Mouse (Mus musculus) limb, embryonic 13.5 days (tissue): Measurements from ENCODE around the gene Parp6. TPM values are rescaled to one million over a fixed set of nuclear protein-coding genes. Genes with fewer than 3 reads are reported as not detected.
A peak's percentile ranks its signal among the peaks of the same experiment; 100 is the strongest.

ENCODE experiments used
- ATAC-seq: fragments of 200-750 bp; cut with Nextera tagmentation; 2 replicates; pipeline ENCODE4 v1.8.0; 2017; ENCODE audit warnings: low read depth, moderate number of reproducible peaks, moderate TSS enrichment; ENCODE audit not compliant: low FRiP score
- H3K27ac ChIP-seq: fragments of 300-500 bp; sonication (generic); 2 replicates; pipeline ENCODE4 v1.5.1; 2015; ENCODE audit warnings: inconsistent platforms, mild to moderate bottlenecking, moderate library complexity
- H3K27me3 ChIP-seq: fragments of 300-500 bp; sonication (generic); 2 replicates; pipeline ENCODE4 v1.6.1; 2015; ENCODE audit warnings: mild to moderate bottlenecking, inconsistent platforms
- H3K36me3 ChIP-seq: fragments of 300-500 bp; sonication (generic); 2 replicates; pipeline ENCODE4 v1.6.1; 2015; ENCODE audit warnings: inconsistent platforms, mild to moderate bottlenecking, moderate library complexity
- H3K4me1 ChIP-seq: fragments of 300-500 bp; sonication (generic); 2 replicates; pipeline ENCODE4 v1.6.1; 2015; ENCODE audit warnings: inconsistent platforms
- H3K4me2 ChIP-seq: fragments of 300-500 bp; sonication (generic); replicated peaks from 2 replicates; pipeline ENCODE4 v1.6.1; 2015; ENCODE audit warnings: inconsistent platforms, mild to moderate bottlenecking, moderate library complexity
- H3K4me3 ChIP-seq: fragments of 300-500 bp; sonication (generic); 2 replicates; pipeline ENCODE4 v1.5.1; 2015; ENCODE audit warnings: moderate library complexity, mild to moderate bottlenecking, inconsistent platforms
- H3K9ac ChIP-seq: fragments of 300-500 bp; sonication (generic); 2 replicates; pipeline ENCODE4 v1.6.1; 2015; ENCODE audit warnings: mild to moderate bottlenecking, inconsistent platforms
- H3K9me3 ChIP-seq: fragments of 300-500 bp; sonication (generic); 2 replicates; pipeline ENCODE4 v1.6.1; 2016; ENCODE audit warnings: inconsistent platforms
- WGBS: fragments of 180-500 bp; shearing (Covaris S2); methylation state at CpG from one replicate; pipeline ENCODE4 v1.1.7; 2015; 5-methylcytosine and 5-hydroxymethylcytosine counted together
- polyA plus RNA-seq: library from polyadenylated mRNA; unstranded; fragments of >200 nt; fragmentation: Nextera tagmentation; extraction: Ambion mirVana; gene quantifications from 2 replicates; pipeline ENCODE4 v1.2.1, GENCODE M21; 2015

Gene Parp6
- 31.5 TPM in 2 replicates for polyA plus RNA-seq

DNA sequence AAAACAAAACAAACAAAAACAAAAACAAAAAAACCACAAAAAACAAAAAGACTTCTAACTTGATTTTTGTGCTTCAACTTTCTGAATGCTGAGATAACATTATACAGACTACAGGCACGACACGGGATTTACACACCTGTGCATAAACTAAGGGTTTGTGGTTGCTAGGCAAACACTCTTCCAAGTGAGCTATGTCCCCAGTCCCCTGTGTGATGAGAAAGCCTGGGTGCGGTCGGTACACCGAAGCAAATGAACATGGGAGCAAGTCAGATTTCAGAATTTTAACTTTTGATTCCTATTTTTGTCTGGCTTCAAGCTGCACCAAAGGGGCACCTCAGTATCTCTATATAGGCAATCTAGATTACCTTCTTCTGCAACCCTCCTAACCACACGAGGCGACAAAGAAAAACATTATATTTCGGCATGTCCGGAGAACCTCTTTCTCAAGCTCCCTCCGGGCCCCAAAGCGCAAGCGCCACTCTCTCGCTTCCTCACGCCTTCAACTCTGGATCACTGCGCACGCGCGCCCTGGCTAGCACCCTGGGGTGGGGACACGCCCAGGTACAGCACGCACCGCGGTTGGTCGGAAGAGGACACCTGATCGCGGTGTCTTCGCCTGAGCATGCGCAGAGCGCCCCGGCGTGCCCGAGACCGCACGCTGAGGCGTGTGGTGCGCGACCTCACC is at the start of gene Parp6:
Gene Parp6, plus strand, starts transcription at position 663 of the 685 bp plus-strand sequence.
- peak within 1 kb of the TSS; percentile 88 for H3K27ac ChIP-seq
- no peaks in the 10 kb centered on the region for H3K9me3 ChIP-seq
- peak within 1 kb of the TSS; percentile 91 for H3K9ac ChIP-seq
- H3K4me2 ChIP-seq, result peak within 1 kb of the TSS; percentile 76
- H3K4me3 ChIP-seq, result peak within 1 kb of the TSS; percentile 94
- H3K27me3 ChIP-seq, result no peaks in the 10 kb centered on the region
- H3K36me3 ChIP-seq, result no peaks in the 10 kb centered on the region; the same call in 1 of the 2 replicates
- under 1% methylated on average over 36 of the region's 36 CpGs for WGBS
- ATAC-seq, result peak; percentile 99
- H3K4me1 ChIP-seq, result peaks cover 18% of the 10 kb centered on the region

DNA sequence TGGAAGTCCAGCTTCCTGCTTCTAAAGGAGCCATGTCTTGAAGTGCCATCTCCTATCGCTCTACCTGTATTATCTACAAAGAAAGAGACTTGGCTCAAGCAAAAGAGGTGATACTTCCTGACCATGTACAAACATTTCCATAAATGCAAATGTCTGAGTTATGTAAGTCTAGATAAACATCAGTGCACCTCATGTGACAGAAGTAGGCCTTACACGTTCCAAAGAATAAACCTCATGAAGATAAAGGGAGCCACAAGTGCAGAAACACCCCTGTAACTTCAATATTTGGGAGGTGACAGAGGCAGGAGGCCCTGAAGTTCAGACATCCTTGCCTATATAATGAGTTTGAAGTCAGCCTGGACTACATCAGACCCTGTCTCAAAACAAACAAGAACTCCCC is 45.2 kb upstream of the Parp6 start:
- no peak overlapping the region for H3K9ac ChIP-seq
- no peak for ATAC-seq
- no peaks in the 10 kb centered on the region for H3K4me1 ChIP-seq
- no peak overlapping the region for H3K4me2 ChIP-seq
- WGBS, result 79% methylated on average over 2 of the region's 2 CpGs
- no peaks in the 10 kb centered on the region for H3K36me3 ChIP-seq
- peaks cover 12% of the 10 kb centered on the region for H3K27me3 ChIP-seq
- H3K4me3 ChIP-seq, result no peak overlapping the region
- no peaks in the 10 kb centered on the region for H3K9me3 ChIP-seq
- H3K27ac ChIP-seq, result no peak overlapping the region

DNA sequence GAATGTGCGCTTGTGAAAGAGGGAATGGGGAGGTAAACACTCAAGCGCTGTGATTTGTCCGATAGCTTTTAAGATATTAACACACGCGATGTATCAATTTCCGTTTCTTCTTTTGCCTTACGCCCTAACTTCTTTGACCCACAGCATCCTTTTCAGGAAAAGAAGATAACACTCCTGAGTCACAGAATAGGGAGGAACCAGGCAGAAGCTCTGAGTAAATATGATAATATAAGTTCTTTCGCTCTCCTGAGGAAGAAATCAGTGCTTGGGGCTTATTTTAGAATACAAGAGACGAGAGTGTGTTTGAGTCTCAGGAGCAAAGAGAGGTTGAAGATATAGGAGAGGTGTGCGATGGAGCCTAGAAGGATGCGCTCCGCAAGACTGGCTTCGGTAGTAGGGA is 39.7 kb upstream of the Parp6 start:
- H3K9me3 ChIP-seq, result no peaks in the 10 kb centered on the region
- H3K4me2 ChIP-seq, result peak overlapping the region; percentile 69
- WGBS, result 14% methylated on average over 13 of the region's 13 CpGs
- H3K4me1 ChIP-seq, result peaks cover 11% of the 10 kb centered on the region
- no peak overlapping the region for H3K27ac ChIP-seq
- no peaks in the 10 kb centered on the region for H3K36me3 ChIP-seq
- H3K27me3 ChIP-seq, result peaks cover 48% of the 10 kb centered on the region
- H3K4me3 ChIP-seq, result peak overlapping the region; percentile 47
- ATAC-seq, result no peak
- H3K9ac ChIP-seq, result no peak overlapping the region

DNA sequence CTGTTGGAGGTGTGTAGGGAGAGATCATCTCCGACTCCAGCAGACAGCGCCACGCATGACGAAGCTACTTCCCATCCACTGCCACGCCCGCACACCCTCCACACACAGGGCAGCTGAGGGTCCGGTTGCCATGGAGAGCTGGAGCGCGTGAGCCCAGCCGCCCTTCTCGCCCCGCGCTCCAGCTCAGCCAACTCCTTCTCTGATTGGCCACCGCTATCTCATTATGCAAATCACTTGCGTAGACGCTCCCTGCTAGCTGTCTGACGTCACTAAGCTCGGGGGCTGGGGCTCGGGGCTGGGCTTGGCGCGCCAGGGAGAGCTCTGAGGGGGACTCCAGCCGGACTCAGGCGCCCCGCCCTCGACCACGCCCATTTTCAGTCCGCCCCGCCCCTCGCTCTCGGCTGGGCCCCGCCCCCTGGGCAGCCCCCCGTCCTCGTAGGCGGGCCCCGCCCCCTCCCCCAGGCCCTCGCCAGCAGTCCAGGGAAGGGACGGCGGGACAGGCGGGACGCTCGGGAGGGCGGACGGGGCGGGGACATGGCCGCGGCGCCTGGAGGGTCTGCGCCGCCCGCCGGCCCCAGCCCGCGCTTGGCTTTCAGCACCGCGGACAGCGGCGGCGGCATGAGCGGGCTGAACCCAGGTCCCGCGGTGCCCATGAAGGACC is 39.1 kb upstream of the Parp6 start, which contains the start of gene Celf6:
Gene Celf6, plus strand, starts transcription at position 74 of the 661 bp plus-strand sequence.
- peak within 1 kb of the TSS; percentile 69 for H3K4me2 ChIP-seq
- peaks cover 11% of the 10 kb centered on the region for H3K4me1 ChIP-seq
- peak within 1 kb of the TSS; percentile 47 for H3K4me3 ChIP-seq
- under 1% methylated on average over 60 of the region's 61 CpGs for WGBS
- no peaks in the 10 kb centered on the region for H3K36me3 ChIP-seq
- H3K27ac ChIP-seq, result no peak within 1 kb of the TSS
- peaks cover 48% of the 10 kb centered on the region for H3K27me3 ChIP-seq
- H3K9ac ChIP-seq, result no peak within 1 kb of the TSS
- ATAC-seq, result peak; percentile 97
- no peaks in the 10 kb centered on the region for H3K9me3 ChIP-seq

DNA sequence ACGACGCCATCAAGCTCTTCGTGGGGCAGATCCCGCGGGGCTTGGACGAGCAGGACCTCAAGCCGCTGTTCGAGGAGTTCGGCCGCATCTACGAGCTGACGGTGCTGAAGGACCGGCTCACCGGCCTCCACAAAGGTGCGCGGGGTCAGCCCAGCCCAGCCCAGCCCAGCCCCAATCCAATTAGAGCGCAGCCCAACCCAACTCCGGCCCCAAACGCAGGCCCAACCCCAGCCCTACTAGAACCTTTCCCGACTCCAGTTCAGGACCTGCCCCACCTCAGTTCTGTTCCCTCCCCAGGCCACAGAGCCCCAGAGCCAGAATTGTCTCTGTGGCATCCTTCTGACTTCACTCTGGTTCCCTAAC is 38.6 kb upstream of the Parp6 start:
- ATAC-seq, result no peak
- H3K9me3 ChIP-seq, result no peaks in the 10 kb centered on the region
- H3K27me3 ChIP-seq, result peaks cover 50% of the 10 kb centered on the region
- no peak overlapping the region for H3K27ac ChIP-seq
- WGBS, result under 1% methylated on average over 20 of the region's 20 CpGs
- peak overlapping the region; percentile 69 for H3K4me2 ChIP-seq
- H3K9ac ChIP-seq, result no peak overlapping the region
- H3K4me3 ChIP-seq, result peak overlapping the region; percentile 47
- H3K4me1 ChIP-seq, result peaks cover 11% of the 10 kb centered on the region
- H3K36me3 ChIP-seq, result no peaks in the 10 kb centered on the region

DNA sequence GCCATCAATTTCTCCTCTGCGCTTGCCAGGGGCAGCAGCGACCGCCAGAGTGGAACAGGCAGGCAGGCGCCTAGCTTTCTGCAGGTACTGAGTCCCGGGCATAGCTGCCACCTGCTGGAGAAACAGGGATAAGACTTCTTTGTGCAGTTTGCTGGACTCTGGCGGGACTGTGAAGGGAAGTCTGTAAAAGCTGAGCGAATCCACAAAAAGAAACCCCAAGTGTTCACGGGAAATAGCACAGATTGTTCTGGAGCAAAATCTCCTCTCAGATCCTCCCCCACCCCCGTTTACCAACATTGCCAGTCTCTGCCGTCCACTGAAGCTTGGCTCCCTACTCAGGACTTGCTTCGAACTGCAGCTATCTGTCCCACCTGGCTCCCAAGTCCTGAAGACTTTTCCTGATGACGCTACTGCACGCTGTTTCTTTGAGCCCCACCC is 32.2 kb upstream of the Parp6 start:
- ATAC-seq, result peak; percentile 82; the same call in 1 of the 2 replicates
- Histone ChIP-seq H3K27ac (no peak overlapping the region), H3K36me3 (no peaks in the 10 kb centered on the region), H3K9ac (peak overlapping the region; percentile 59), H3K4me2 (peak overlapping the region; percentile 64), H3K9me3 (no peaks in the 10 kb centered on the region), H3K4me1 (no peaks in the 10 kb centered on the region), H3K27me3 (peaks cover 29% of the 10 kb centered on the region), H3K4me3 (peak overlapping the region; percentile 39)
- 5% methylated on average over 13 of the region's 13 CpGs for WGBS

- no peak overlapping the region for H3K4me3 ChIP-seq
- no peak overlapping the region for H3K4me2 ChIP-seq
- no peak overlapping the region for H3K27ac ChIP-seq
- peaks cover 24% of the 10 kb centered on the region for H3K27me3 ChIP-seq
- WGBS, result 72% methylated on average over 5 of the region's 5 CpGs
- H3K9me3 ChIP-seq, result no peaks in the 10 kb centered on the region
- no peak overlapping the region for H3K9ac ChIP-seq
- no peaks in the 10 kb centered on the region for H3K36me3 ChIP-seq
- ATAC-seq, result no peak
- H3K4me1 ChIP-seq, result no peaks in the 10 kb centered on the region
Measured at GRCm38 (mm10) chr9:59588252-59588651, 28.8 kb upstream of the Parp6 start.

DNA sequence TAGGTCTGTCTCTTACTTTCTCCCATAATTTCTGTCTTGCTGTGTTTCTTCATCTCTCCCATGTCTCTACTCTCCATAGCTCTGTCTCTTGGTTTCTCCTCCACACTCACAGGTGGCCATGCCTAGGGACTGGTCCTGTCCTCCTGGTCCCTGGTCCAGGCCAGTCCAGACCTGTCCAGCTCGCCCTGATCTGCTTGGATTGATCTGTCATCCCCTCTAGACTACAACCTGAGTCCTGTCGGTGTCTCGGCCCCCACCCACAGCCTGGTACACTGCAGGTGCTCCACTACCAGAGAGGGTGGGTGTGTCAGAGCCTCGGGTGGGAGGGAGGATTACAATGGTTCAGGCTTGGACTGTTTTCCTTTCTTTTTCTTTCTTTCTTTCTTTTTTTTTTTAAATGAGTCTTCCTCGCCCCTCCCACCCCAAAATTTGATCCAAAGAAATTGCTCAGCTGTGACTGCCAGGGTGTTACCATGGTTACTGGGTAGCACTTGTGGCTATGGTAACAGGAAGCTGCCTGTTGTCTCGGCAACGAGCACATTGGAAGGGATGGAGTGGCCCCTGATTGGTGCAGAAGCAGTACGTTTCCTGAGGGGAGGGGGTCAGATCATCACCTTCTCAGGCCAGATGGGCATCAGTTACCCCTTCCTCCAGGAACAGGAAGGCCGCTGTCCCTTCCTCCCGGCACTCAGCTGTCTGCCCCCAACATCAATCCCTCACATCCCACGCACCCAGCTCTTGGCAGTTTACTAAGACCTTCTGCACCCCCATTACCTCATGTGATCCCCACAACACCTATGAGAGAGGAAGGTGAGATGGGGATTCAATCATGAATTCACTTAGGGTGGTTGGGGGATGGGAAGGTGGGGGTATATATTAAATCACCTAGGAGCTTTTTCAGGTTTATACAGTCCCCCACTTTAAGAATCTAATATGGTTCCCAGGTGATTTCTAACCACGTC is 28.1 kb upstream of the Parp6 start:
- no peak overlapping the region for H3K27ac ChIP-seq
- no peak overlapping the region for H3K4me3 ChIP-seq
- no peaks in the 10 kb centered on the region for H3K36me3 ChIP-seq
- H3K9me3 ChIP-seq, result no peaks in the 10 kb centered on the region
- H3K4me1 ChIP-seq, result no peaks in the 10 kb centered on the region
- H3K4me2 ChIP-seq, result no peak overlapping the region
- no peak overlapping the region for H3K9ac ChIP-seq
- no peak for ATAC-seq
- WGBS, result 40% methylated on average over 12 of the region's 12 CpGs
- peaks cover 20% of the 10 kb centered on the region for H3K27me3 ChIP-seq

DNA sequence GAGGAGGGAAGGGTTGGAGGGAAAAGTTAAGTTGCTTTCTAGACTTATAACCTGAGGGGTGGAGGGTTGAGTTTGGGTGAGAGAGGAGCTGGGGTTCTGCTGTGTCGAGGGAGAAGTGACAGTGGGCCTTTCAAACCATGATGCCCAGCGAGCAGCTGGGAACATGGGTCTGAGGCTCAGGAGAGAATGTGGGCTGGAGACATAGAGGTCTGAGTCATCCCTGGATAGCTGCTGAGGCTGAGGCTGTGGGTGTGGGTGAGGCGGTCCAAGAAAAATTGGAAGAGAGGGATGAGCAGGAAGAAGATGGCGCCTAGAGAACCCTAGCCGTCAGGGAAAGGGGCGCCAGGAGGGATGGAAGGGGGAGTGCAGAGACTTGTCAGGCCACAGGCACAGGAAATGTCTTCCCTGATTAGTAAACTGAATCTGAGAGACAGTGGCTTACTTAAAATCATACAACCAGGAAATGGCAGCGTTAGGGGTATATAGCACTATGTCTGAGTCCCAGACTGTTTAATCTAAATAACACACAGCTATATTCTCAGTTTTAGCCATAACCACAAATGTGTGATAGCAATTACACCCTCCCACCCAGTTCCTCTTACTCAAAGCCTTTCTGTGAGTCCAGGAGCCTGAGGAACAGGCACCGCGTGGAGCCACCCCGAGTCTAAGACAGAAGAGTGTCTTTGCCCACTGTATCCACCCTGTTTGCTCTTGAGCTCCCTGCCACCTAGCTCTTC is 27.2 kb upstream of the Parp6 start:
- no peaks in the 10 kb centered on the region for H3K9me3 ChIP-seq
- H3K4me3 ChIP-seq, result no peak overlapping the region
- H3K9ac ChIP-seq, result no peak overlapping the region
- no peak overlapping the region for H3K4me2 ChIP-seq
- no peaks in the 10 kb centered on the region for H3K36me3 ChIP-seq
- ATAC-seq, result no peak
- peaks cover 20% of the 10 kb centered on the region for H3K27me3 ChIP-seq
- WGBS, result 80% methylated on average over 10 of the region's 10 CpGs
- H3K4me1 ChIP-seq, result no peaks in the 10 kb centered on the region
- H3K27ac ChIP-seq, result no peak overlapping the region

- Histone ChIP-seq H3K9me3 (no peaks in the 10 kb centered on the region), H3K36me3 (no peaks in the 10 kb centered on the region), H3K4me3 (no peak overlapping the region), H3K27me3 (peaks cover 34% of the 10 kb centered on the region), H3K27ac (no peak overlapping the region), H3K4me2 (no peak overlapping the region), H3K9ac (no peak overlapping the region), H3K4me1 (no peaks in the 10 kb centered on the region)
- ATAC-seq, result no peak
- 78% methylated on average over 8 of the region's 8 CpGs for WGBS
Measured at GRCm38 (mm10) chr9:59601661-59602060, 15.4 kb upstream of the Parp6 start.

GRCm38 (mm10) chr9:59605967-59606366 is 11.1 kb upstream of the Parp6 start:
- H3K4me2 ChIP-seq, result no peak overlapping the region
- H3K27me3 ChIP-seq, result peaks cover 32% of the 10 kb centered on the region
- H3K4me1 ChIP-seq, result no peaks in the 10 kb centered on the region
- H3K9me3 ChIP-seq, result no peaks in the 10 kb centered on the region
- 55% methylated on average over 6 of the region's 6 CpGs for WGBS
- ATAC-seq, result no peak
- no peak overlapping the region for H3K4me3 ChIP-seq
- H3K36me3 ChIP-seq, result no peaks in the 10 kb centered on the region
- no peak overlapping the region for H3K9ac ChIP-seq
- no peak overlapping the region for H3K27ac ChIP-seq
